In genomic region chr9:72913551-72913950, GRCm38 (mm10) we compare ENCODE assay signal across 22 mouse cellular contexts. TPM values are rescaled to one million over a fixed set of nuclear protein-coding genes. Genes with fewer than 3 reads are reported as not detected.
A peak's percentile ranks its signal among the peaks of the same experiment; 100 is the strongest.
DNase-seq lines count a peak whose midpoint lies in the region; ATAC-seq and TF ChIP-seq lines count a peak whose summit lies in the region.
"Had no signal": no experiment of that assay in that cellular context is flagged by ENCODE, and none has a peak within 500 bp of the region (broad histone marks: within the 10 kb centered on the region; RNA-seq: fewer than 3 reads in every experiment).

No protein-coding gene starts in this region.

- no peak overlapping the region for H3K9ac ChIP-seq in heart, adult 2 months (ENCODE audit: low read depth, low read length)
- H3K9ac ChIP-seq in kidney, postnatal 0 days (ENCODE audit: low read depth, low read length): no peak overlapping the region
- H3K9ac ChIP-seq: forebrain, embryonic 13.5 days; neural tube, embryonic 13.5 days had no signal

- no peaks in the 10 kb centered on the region for H3K79me2 ChIP-seq in heart, adult 2 months (replicated peaks; ENCODE audit: control insufficient read depth, insufficient read depth, low read length)

- intact Hi-C loops in heart, adult 2 months (cut with DNase I): no loop called here

- no peak overlapping the region for H3K27ac ChIP-seq in heart, adult 2 months
- H3K27ac ChIP-seq in kidney, postnatal 0 days: no peak overlapping the region
- no peak overlapping the region for H3K27ac ChIP-seq in midbrain, embryonic 10.5 days (replicated peaks)
- H3K27ac ChIP-seq: forebrain, embryonic 13.5 days; hindbrain, embryonic 10.5 days; neural tube, embryonic 13.5 days had no signal

- TF ChIP-seq EP300 in heart, adult 2 months (IDR thresholded peaks at IDR 0.05; ENCODE audit: insufficient read depth, low read depth, low read length): no peak

- no peaks in the 10 kb centered on the region for H3K4me1 ChIP-seq in heart, adult 2 months (ENCODE audit: control insufficient read depth, insufficient read depth, low read length)
- H3K4me1 ChIP-seq in kidney, postnatal 0 days (replicated peaks; ENCODE audit: insufficient read depth, low read length): no peaks in the 10 kb centered on the region
- H3K4me1 ChIP-seq in midbrain, embryonic 10.5 days: no peaks in the 10 kb centered on the region
- H3K4me1 ChIP-seq: forebrain, embryonic 13.5 days; hindbrain, embryonic 10.5 days; neural tube, embryonic 13.5 days had no signal

- no peak for TF ChIP-seq CTCF in heart, adult 2 months (IDR thresholded peaks at IDR 0.05)
- no peak for TF ChIP-seq CTCF in kidney, postnatal 0 days (IDR thresholded peaks at IDR 0.05; ENCODE audit: low read depth)

- 42% methylated on average over 6 of the region's 6 CpGs for WGBS in heart, adult 2 months
- WGBS in kidney, postnatal 0 days: 41% methylated on average over 6 of the region's 6 CpGs
- WGBS in midbrain, embryonic 10.5 days: 90% methylated on average over 6 of the region's 6 CpGs

- H3K4me3 ChIP-seq in heart, adult 2 months: no peak overlapping the region
- no peak overlapping the region for H3K4me3 ChIP-seq in kidney, postnatal 0 days (replicated peaks; ENCODE audit: low read depth, low read length)
- no peak overlapping the region for H3K4me3 ChIP-seq in midbrain, embryonic 10.5 days
- H3K4me3 ChIP-seq: forebrain, embryonic 13.5 days; hindbrain, embryonic 10.5 days; neural tube, embryonic 13.5 days had no signal

- DNase-seq in heart, adult 11 months: peak; percentile 59
- no peak for DNase-seq in heart, adult 2 months
- DNase-seq in kidney, postnatal 0 days (ENCODE audit: low spot score): no peak
- DNase-seq in kidney, postnatal 4 days: no peak
- DNase-seq in testis, postnatal 10 days (ENCODE audit: low spot score): peak; percentile 16
- DNase-seq in testis, postnatal 14 days (ENCODE audit: low spot score): no peak
- DNase-seq in embryo, embryonic 10 days (ENCODE audit: low spot score): no peak
- no peak for DNase-seq in midbrain, embryonic 10.5 days (ENCODE audit: low spot score)
- DNase-seq: cerebellum, adult 9-10 months; embryo, embryonic 11 days; kidney, postnatal 14 days; layer of hippocampus, adult 9-11 months; right cerebral cortex, postnatal 25 days; thymus, postnatal 25 days had no signal

- ATAC-seq in kidney, postnatal 0 days (replicated peaks; ENCODE audit: low FRiP score, low read depth): no peak
- ATAC-seq: forebrain, embryonic 13.5 days had no signal

- TF ChIP-seq POLR2A in heart, adult 2 months (IDR thresholded peaks at IDR 0.05; ENCODE audit: insufficient read depth, low read depth, low read length): no peak

- no peaks in the 10 kb centered on the region for H3K36me3 ChIP-seq in heart, adult 2 months (ENCODE audit: control insufficient read depth, insufficient read depth, low read length)
- H3K36me3 ChIP-seq in kidney, postnatal 0 days (ENCODE audit: insufficient read depth, low read length): peaks cover 2% of the 10 kb centered on the region; the same call in 1 of the 2 replicates
- peaks cover 81% of the 10 kb centered on the region for H3K36me3 ChIP-seq in midbrain, embryonic 10.5 days
- H3K36me3 ChIP-seq: neural tube, embryonic 13.5 days had no signal

- no peaks in the 10 kb centered on the region for H3K9me3 ChIP-seq in kidney, postnatal 0 days (replicated peaks; ENCODE audit: low read length)
- no peaks in the 10 kb centered on the region for H3K9me3 ChIP-seq in midbrain, embryonic 10.5 days (replicated peaks)
- H3K9me3 ChIP-seq: forebrain, embryonic 13.5 days; hindbrain, embryonic 10.5 days; neural tube, embryonic 13.5 days had no signal

- peak overlapping the region; percentile 27; the same call in 1 of the 2 replicates for H3K4me2 ChIP-seq in kidney, postnatal 0 days (ENCODE audit: low read length)
- H3K4me2 ChIP-seq: forebrain, embryonic 13.5 days; neural tube, embryonic 13.5 days had no signal

- H3K27me3 ChIP-seq in heart, adult 2 months (ENCODE audit: control insufficient read depth, insufficient read depth, low read length): no peaks in the 10 kb centered on the region
- H3K27me3 ChIP-seq in kidney, postnatal 0 days (ENCODE audit: insufficient read depth, low read length): no peaks in the 10 kb centered on the region
- H3K27me3 ChIP-seq in midbrain, embryonic 10.5 days (ENCODE audit: low read depth, poor library complexity, severe bottlenecking): no peaks in the 10 kb centered on the region
- H3K27me3 ChIP-seq: forebrain, embryonic 13.5 days; neural tube, embryonic 13.5 days had no signal

RNA-seq across cellular contexts. Expression of gene Pygo1, which starts 11.9 kb away (rescaled TPM):
- total RNA-seq in heart, adult 2 months (2021): 10 to 100 TPM; 13.6 to 16.0 TPM
- 3.3 and 7.3 TPM in 2 replicates for polyA plus RNA-seq in heart, adult 2 months (2012; rRNA removed)
- polyA plus RNA-seq in kidney, postnatal 0 days (2015; fragmentation: Nextera tagmentation; extraction: Ambion mirVana): 3.0 and 3.2 TPM in 2 replicates
- 4.9 and 5.8 TPM in 2 replicates for polyA plus RNA-seq in midbrain, embryonic 10.5 days (2016; fragmentation: Nextera tagmentation; extraction: Ambion mirVana)
- total RNA-seq: megakaryocyte, adult 5-6 weeks had no signal

RNA-seq across cellular contexts. Expression of gene Dyx1c1, which starts 45.0 kb away (rescaled TPM):
- total RNA-seq in heart, adult 2 months (2021): under 1 TPM; 0.18 to 0.52 TPM
- 0.39 and 0.59 TPM in 2 replicates for polyA plus RNA-seq in heart, adult 2 months (2012; rRNA removed)
- 2.8 and 3.3 TPM in 2 replicates for polyA plus RNA-seq in kidney, postnatal 0 days (2015; fragmentation: Nextera tagmentation; extraction: Ambion mirVana)
- polyA plus RNA-seq in midbrain, embryonic 10.5 days (2016; fragmentation: Nextera tagmentation; extraction: Ambion mirVana): 1.7 and 2.3 TPM in 2 replicates

RNA-seq across cellular contexts. Expression of gene Gm44503, which starts 45.1 kb away (rescaled TPM):
- under 1 TPM; 0.31 to 0.34 TPM for total RNA-seq in heart, adult 2 months (2021)
- not detected in 2 replicates for polyA plus RNA-seq in heart, adult 2 months (2012; rRNA removed)
- not detected in 2 replicates for polyA plus RNA-seq in kidney, postnatal 0 days (2015; fragmentation: Nextera tagmentation; extraction: Ambion mirVana)
- not detected in 2 replicates for polyA plus RNA-seq in midbrain, embryonic 10.5 days (2016; fragmentation: Nextera tagmentation; extraction: Ambion mirVana)
- total RNA-seq: adrenal gland, postnatal 36 days; gastrocnemius, postnatal 4 days; megakaryocyte, adult 5-6 weeks had no signal
- polyA plus RNA-seq: forebrain, embryonic 13.5 days; hindbrain, embryonic 10.5 days; intestine, embryonic 14.5 days; limb, embryonic 14.5 days; neural tube, embryonic 13.5 days had no signal

Comparison
In these comparisons a context has a peak if more than half of its experiments do, and no peak if none do; other contexts are left out.
1. DNase-seq: peak in heart, adult 11 months (single experiment) and testis, postnatal 10 days (single experiment); none in heart, adult 2 months (0 of 2), kidney, postnatal 0 days (single experiment), kidney, postnatal 4 days (0 of 2), testis, postnatal 14 days (single experiment), embryo, embryonic 10 days (single experiment) and midbrain, embryonic 10.5 days (single experiment).